ENCODE assay signal across 18 mouse cellular contexts in genomic region chr2:30589781-30590180, GRCm38 (mm10). TPM values are rescaled to one million over a fixed set of nuclear protein-coding genes. Genes with fewer than 3 reads are reported as not detected.
DNase-seq lines count a peak whose midpoint lies in the region; ATAC-seq and TF ChIP-seq lines count a peak whose summit lies in the region.
"Had no signal": no experiment of that assay in that cellular context is flagged by ENCODE, and none has a peak within 500 bp of the region (broad histone marks: within the 10 kb centered on the region; RNA-seq: fewer than 3 reads in every experiment).

No protein-coding gene starts in this region.

- intact Hi-C loops in heart, adult 2 months (cut with DNase I) = loop anchor here (2.0 to 10.0 kb wide), 2 partner anchors 115 to 125 kb away; partner anchors contain the start of gene Ier5l
- intact Hi-C loops in heart, postnatal 25 days (cut with DNase I) = no loop called here

- peaks cover 13% of the 10 kb centered on the region for H3K4me1 ChIP-seq in heart, adult 2 months (ENCODE audit: control insufficient read depth, insufficient read depth, low read length)
- peaks cover 26% of the 10 kb centered on the region for H3K4me1 ChIP-seq in lung, embryonic 14.5 days (ENCODE audit: insufficient read depth)
- H3K4me1 ChIP-seq in embryonic facial prominence, embryonic 10.5 days = peaks cover 69% of the 10 kb centered on the region
- peaks cover 46% of the 10 kb centered on the region for H3K4me1 ChIP-seq in stomach, embryonic 15.5 days

- H3K9me3 ChIP-seq in lung, embryonic 14.5 days (ENCODE audit: low read depth, low read length) = no peaks in the 10 kb centered on the region
- H3K9me3 ChIP-seq in embryonic facial prominence, embryonic 10.5 days = no peaks in the 10 kb centered on the region
- no peaks in the 10 kb centered on the region for H3K9me3 ChIP-seq in stomach, embryonic 15.5 days
- H3K9me3 ChIP-seq: hindbrain, embryonic 12.5 days; limb, embryonic 12.5 days; liver, embryonic 15.5 days; midbrain, embryonic 15.5 days had no signal

- DNase-seq in heart, adult 2 months = no peak
- DNase-seq in heart, postnatal 25 days (ENCODE audit: low spot score) = no peak
- no peak for DNase-seq in lung, embryonic 14.5 days
- DNase-seq in lung, postnatal 14 days = no peak
- DNase-seq in embryonic facial prominence, embryonic 10.5 days (ENCODE audit: low spot score) = no peak
- no peak for DNase-seq in c-Kit-positive CD71-positive TER-119-positive erythroid progenitor cells, embryonic 14.5 days (ENCODE audit: low spot score)
- DNase-seq: adrenal gland, postnatal 25 days; B cell, adult 2 months; cerebellum, adult 8-10 months; kidney, adult 18-20 months; kidney, postnatal 25 days; layer of hippocampus, adult 9-11 months had no signal

- WGBS in heart, adult 2 months = 61% methylated on average over 4 of the region's 4 CpGs
- WGBS in lung, embryonic 14.5 days = 66% methylated on average over 4 of the region's 4 CpGs
- 77% methylated on average over 4 of the region's 4 CpGs for WGBS in embryonic facial prominence, embryonic 10.5 days
- WGBS in stomach, embryonic 15.5 days = 74% methylated on average over 4 of the region's 4 CpGs

- H3K27ac ChIP-seq in heart, adult 2 months = peak overlapping the region; percentile 68
- H3K27ac ChIP-seq in lung, embryonic 14.5 days (ENCODE audit: low read depth) = peak overlapping the region; percentile 59; the same call in 1 of the 2 replicates
- peak overlapping the region; percentile 30; the same call in 1 of the 2 replicates for H3K27ac ChIP-seq in embryonic facial prominence, embryonic 10.5 days (replicated peaks)
- H3K27ac ChIP-seq in stomach, embryonic 15.5 days = peak overlapping the region; percentile 75
- H3K27ac ChIP-seq: hindbrain, embryonic 12.5 days; limb, embryonic 12.5 days; liver, embryonic 15.5 days; midbrain, embryonic 15.5 days had no signal

- TF ChIP-seq CTCF in heart, adult 2 months (IDR thresholded peaks at IDR 0.05) = no peak
- no peak for TF ChIP-seq CTCF in lung, embryonic 14.5 days (IDR thresholded peaks at IDR 0.05; ENCODE audit: low read depth)

- H3K4me3 ChIP-seq in heart, adult 2 months = no peak overlapping the region
- H3K4me3 ChIP-seq in lung, embryonic 14.5 days (ENCODE audit: low read depth, low read length) = no peak overlapping the region
- no peak overlapping the region for H3K4me3 ChIP-seq in embryonic facial prominence, embryonic 10.5 days
- no peak overlapping the region for H3K4me3 ChIP-seq in stomach, embryonic 15.5 days (replicated peaks)
- H3K4me3 ChIP-seq: hindbrain, embryonic 12.5 days; limb, embryonic 12.5 days; liver, embryonic 15.5 days; midbrain, embryonic 15.5 days had no signal

- H3K79me2 ChIP-seq in heart, adult 2 months (replicated peaks; ENCODE audit: control insufficient read depth, insufficient read depth, low read length) = no peaks in the 10 kb centered on the region

- H3K36me3 ChIP-seq in heart, adult 2 months (ENCODE audit: control insufficient read depth, insufficient read depth, low read length) = peaks cover 2% of the 10 kb centered on the region; the same call in 1 of the 2 replicates
- no peaks in the 10 kb centered on the region for H3K36me3 ChIP-seq in lung, embryonic 14.5 days (ENCODE audit: insufficient read depth)
- no peaks in the 10 kb centered on the region for H3K36me3 ChIP-seq in embryonic facial prominence, embryonic 10.5 days (replicated peaks)
- H3K36me3 ChIP-seq in stomach, embryonic 15.5 days = no peaks in the 10 kb centered on the region
- H3K36me3 ChIP-seq: hindbrain, embryonic 12.5 days; limb, embryonic 12.5 days; liver, embryonic 15.5 days; midbrain, embryonic 15.5 days had no signal

- TF ChIP-seq EP300 in heart, adult 2 months (IDR thresholded peaks at IDR 0.05; ENCODE audit: insufficient read depth, low read depth, low read length) = no peak

- no peaks in the 10 kb centered on the region for H3K27me3 ChIP-seq in heart, adult 2 months (ENCODE audit: control insufficient read depth, insufficient read depth, low read length)
- no peaks in the 10 kb centered on the region for H3K27me3 ChIP-seq in lung, embryonic 14.5 days (ENCODE audit: insufficient read depth, low read length)
- no peaks in the 10 kb centered on the region for H3K27me3 ChIP-seq in embryonic facial prominence, embryonic 10.5 days (replicated peaks; ENCODE audit: low read depth, poor library complexity, severe bottlenecking)
- no peaks in the 10 kb centered on the region for H3K27me3 ChIP-seq in stomach, embryonic 15.5 days (replicated peaks)
- H3K27me3 ChIP-seq: hindbrain, embryonic 12.5 days; limb, embryonic 12.5 days; liver, embryonic 15.5 days; midbrain, embryonic 15.5 days had no signal

- no peak for TF ChIP-seq POLR2A in heart, adult 2 months (IDR thresholded peaks at IDR 0.05; ENCODE audit: insufficient read depth, low read depth, low read length)

- no peak overlapping the region for H3K9ac ChIP-seq in heart, adult 2 months (ENCODE audit: low read depth, low read length)
- no peak overlapping the region for H3K9ac ChIP-seq in lung, embryonic 14.5 days
- H3K9ac ChIP-seq in stomach, embryonic 15.5 days = no peak overlapping the region
- H3K9ac ChIP-seq: hindbrain, embryonic 12.5 days; limb, embryonic 12.5 days; liver, embryonic 15.5 days; midbrain, embryonic 15.5 days had no signal

- ATAC-seq in lung, embryonic 14.5 days (ENCODE audit: insufficient read depth) = no peak
- ATAC-seq in stomach, embryonic 15.5 days (ENCODE audit: insufficient read depth, low FRiP score, low read depth) = no peak
- ATAC-seq: midbrain, embryonic 15.5 days had no signal

- H3K4me2 ChIP-seq in lung, embryonic 14.5 days = no peak overlapping the region
- H3K4me2 ChIP-seq in stomach, embryonic 15.5 days = no peak overlapping the region
- H3K4me2 ChIP-seq: hindbrain, embryonic 12.5 days; limb, embryonic 12.5 days; liver, embryonic 15.5 days; midbrain, embryonic 15.5 days had no signal

RNA-seq across cellular contexts. Expression of gene Cstad, which starts 5.1 kb away (rescaled TPM):
- 1 to 10 TPM in 1 of 2 experiments, under 1 TPM in 1; 0.73 to 1.0 TPM for total RNA-seq in heart, adult 2 months (2021)
- polyA plus RNA-seq in heart, adult 2 months (2012; rRNA removed) = 0.32 and 0.76 TPM in 2 replicates
- 1 to 10 TPM; 1.2 TPM for total RNA-seq in heart, postnatal 25 days (2021)
- polyA plus RNA-seq in lung, embryonic 14.5 days (2014; fragmentation: Nextera tagmentation; extraction: Ambion mirVana) = 0.95 and 1.5 TPM in 2 replicates
- 0.44 and 0.86 TPM in 2 replicates for polyA plus RNA-seq in embryonic facial prominence, embryonic 10.5 days (2016; fragmentation: Nextera tagmentation; extraction: Ambion mirVana)
- polyA plus RNA-seq in stomach, embryonic 15.5 days (2015; fragmentation: Nextera tagmentation; extraction: Ambion mirVana) = 0.71 and 0.72 TPM in 2 replicates
- total RNA-seq: megakaryocyte progenitor cell, adult 5-6 weeks had no signal
- polyA plus RNA-seq: liver, embryonic 15.5 days had no signal
